Mouse (Mus musculus) neural tube, embryonic 15.5 days (tissue): ENCODE results near the gene Obsl1. TPM values are rescaled to one million over a fixed set of nuclear protein-coding genes. Genes with fewer than 3 reads are reported as not detected.

ENCODE experiments used
- ATAC-seq: fragments of 200-750 bp; cut with Nextera tagmentation; 2 replicates; pipeline ENCODE4 v1.8.0; 2017; ENCODE audit warnings: mild to moderate bottlenecking, moderate TSS enrichment, moderate library complexity; ENCODE audit not compliant: low FRiP score
- H3K27ac ChIP-seq: fragments of 300-500 bp; sonication (generic); replicated peaks from 2 replicates; pipeline ENCODE4 v1.5.1; 2015; ENCODE audit warnings: mild to moderate bottlenecking, inconsistent platforms
- H3K27me3 ChIP-seq: fragments of 300-500 bp; sonication (generic); replicated peaks from 2 replicates; pipeline ENCODE4 v1.6.1; 2015; ENCODE audit warnings: inconsistent platforms
- H3K36me3 ChIP-seq: fragments of 300-500 bp; sonication (generic); 2 replicates; pipeline ENCODE4 v1.6.1; 2015; ENCODE audit warnings: inconsistent platforms
- H3K4me1 ChIP-seq: fragments of 300-500 bp; sonication (generic); 2 replicates; pipeline ENCODE4 v1.6.1; 2015; ENCODE audit warnings: inconsistent platforms
- H3K4me2 ChIP-seq: fragments of 300-500 bp; sonication (generic); 2 replicates; pipeline ENCODE4 v1.6.1; 2015; ENCODE audit warnings: inconsistent platforms, mild to moderate bottlenecking, moderate library complexity
- H3K4me3 ChIP-seq: fragments of 300-500 bp; sonication (generic); replicated peaks from 2 replicates; pipeline ENCODE4 v1.5.1; 2015; ENCODE audit warnings: mild to moderate bottlenecking, inconsistent platforms
- H3K9ac ChIP-seq: fragments of 300-500 bp; sonication (generic); replicated peaks from 2 replicates; pipeline ENCODE4 v1.6.1; 2015; ENCODE audit warnings: mild to moderate bottlenecking, inconsistent platforms
- H3K9me3 ChIP-seq: fragments of 300-500 bp; sonication (generic); replicated peaks from 2 replicates; pipeline ENCODE4 v1.6.1; 2016; ENCODE audit warnings: inconsistent platforms
- WGBS: fragments of 180-500 bp; shearing (Covaris S2); methylation state at CpG from one replicate; pipeline ENCODE4 v1.1.7; 2015; ENCODE audit warnings: mixed read lengths; 5-methylcytosine and 5-hydroxymethylcytosine counted together
- polyA plus RNA-seq: library from polyadenylated mRNA; unstranded; fragments of >200 nt; fragmentation: Nextera tagmentation; extraction: Ambion mirVana; gene quantifications from 2 replicates; pipeline ENCODE4 v1.2.1, GENCODE M21; 2015

Gene Obsl1
- polyA plus RNA-seq: 33.1 and 37.6 TPM in 2 replicates

- H3K4me1 ChIP-seq: peaks cover 37% of the 10 kb centered on the region
- peak within 1 kb of the TSS; percentile 92 for H3K4me2 ChIP-seq
- H3K4me3 ChIP-seq: peak within 1 kb of the TSS; percentile 79
- H3K27ac ChIP-seq: peak within 1 kb of the TSS; percentile 89
- ATAC-seq: peak; percentile 67
- peaks cover 13% of the 10 kb centered on the region for H3K36me3 ChIP-seq
- no peaks in the 10 kb centered on the region for H3K9me3 ChIP-seq
- WGBS: 1% methylated on average over 50 of the region's 65 CpGs
- H3K27me3 ChIP-seq: 0 out of 2 replicates have a peak, but pooled peaks cover 4% of the 10 kb centered on the region
- H3K9ac ChIP-seq: peak within 1 kb of the TSS; percentile 94
Measured at GRCm38 (mm10) chr1:75505956-75506831, at the start of gene Obsl1. Obsl1 (minus strand) TSS chr1:75506452.

DNA sequence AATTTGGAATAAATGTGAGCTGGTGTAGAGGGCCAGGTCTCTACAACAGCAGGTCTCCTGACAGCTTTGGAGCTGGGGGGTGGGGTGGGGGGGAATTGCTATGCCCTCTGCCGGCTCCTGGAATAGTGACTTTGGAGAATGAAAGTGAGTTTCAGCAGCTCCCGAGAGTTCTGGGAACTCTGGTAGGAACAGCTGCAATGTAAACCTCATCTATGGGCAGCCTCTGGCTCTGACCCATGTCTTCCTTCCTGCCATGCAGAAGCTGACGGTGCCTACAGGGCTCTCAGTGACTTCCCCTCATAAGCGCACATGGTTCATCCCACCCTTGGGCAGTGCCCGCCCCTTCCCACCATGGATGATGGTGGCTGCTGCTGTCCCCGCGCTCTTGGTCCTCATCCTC is 49.4 kb upstream of the Obsl1 start:
- Histone ChIP-seq H3K4me3 (no peak overlapping the region), H3K4me2 (no peak overlapping the region), H3K9me3 (no peaks in the 10 kb centered on the region), H3K9ac (no peak overlapping the region), H3K4me1 (peaks cover 11% of the 10 kb centered on the region), H3K27ac (no peak overlapping the region), H3K27me3 (no peaks in the 10 kb centered on the region), H3K36me3 (peaks cover 80% of the 10 kb centered on the region)
- ATAC-seq: no peak
- WGBS: 93% methylated on average over 7 of the region's 7 CpGs

GRCm38 (mm10) chr1:75550586-75550985 is 44.3 kb upstream of the Obsl1 start:
- Histone ChIP-seq H3K4me1 (peaks cover 21% of the 10 kb centered on the region), H3K4me2 (no peak overlapping the region), H3K9ac (no peak overlapping the region), H3K27me3 (no peaks in the 10 kb centered on the region), H3K9me3 (no peaks in the 10 kb centered on the region), H3K27ac (no peak overlapping the region), H3K36me3 (peaks cover 75% of the 10 kb centered on the region), H3K4me3 (no peak overlapping the region)
- WGBS: 88% methylated on average over 15 of the region's 15 CpGs
- ATAC-seq: no peak

GRCm38 (mm10) chr1:75549289-75550279 is 43.3 kb upstream of the Obsl1 start:
- Histone ChIP-seq H3K27ac (no peak overlapping the region), H3K36me3 (peaks cover 66% of the 10 kb centered on the region), H3K4me2 (no peak overlapping the region), H3K4me1 (peaks cover 25% of the 10 kb centered on the region), H3K9me3 (no peaks in the 10 kb centered on the region), H3K27me3 (no peaks in the 10 kb centered on the region), H3K4me3 (no peak overlapping the region), H3K9ac (no peak overlapping the region)
- no peak for ATAC-seq
- WGBS: 88% methylated on average over 17 of the region's 17 CpGs

DNA sequence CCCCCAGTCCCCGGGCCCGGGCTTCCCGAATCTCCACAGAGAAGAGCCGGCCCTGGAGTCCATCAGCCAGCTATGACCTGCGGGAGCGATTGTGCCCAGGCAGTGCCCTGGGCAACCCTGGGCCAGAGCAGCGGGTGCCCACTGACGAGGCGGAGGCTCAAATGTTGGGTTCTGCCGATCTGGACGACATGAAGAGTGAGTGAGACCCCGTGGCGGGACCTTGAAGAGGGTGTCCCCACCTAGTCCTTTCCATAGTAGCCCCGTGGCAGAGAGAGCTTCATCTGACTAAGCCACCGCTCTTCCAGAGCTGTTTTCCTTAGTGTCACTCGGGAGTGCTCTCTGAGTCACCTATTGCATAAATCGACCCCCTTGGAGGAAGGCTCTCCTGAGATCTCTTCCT is 42.6 kb upstream of the Obsl1 start:
- Histone ChIP-seq H3K27ac (no peak overlapping the region), H3K9ac (no peak overlapping the region), H3K36me3 (peaks cover 58% of the 10 kb centered on the region), H3K9me3 (no peaks in the 10 kb centered on the region), H3K4me3 (no peak overlapping the region), H3K27me3 (no peaks in the 10 kb centered on the region), H3K4me2 (no peak overlapping the region), H3K4me1 (peaks cover 25% of the 10 kb centered on the region)
- no peak for ATAC-seq
- WGBS: 94% methylated on average over 17 of the region's 17 CpGs

DNA sequence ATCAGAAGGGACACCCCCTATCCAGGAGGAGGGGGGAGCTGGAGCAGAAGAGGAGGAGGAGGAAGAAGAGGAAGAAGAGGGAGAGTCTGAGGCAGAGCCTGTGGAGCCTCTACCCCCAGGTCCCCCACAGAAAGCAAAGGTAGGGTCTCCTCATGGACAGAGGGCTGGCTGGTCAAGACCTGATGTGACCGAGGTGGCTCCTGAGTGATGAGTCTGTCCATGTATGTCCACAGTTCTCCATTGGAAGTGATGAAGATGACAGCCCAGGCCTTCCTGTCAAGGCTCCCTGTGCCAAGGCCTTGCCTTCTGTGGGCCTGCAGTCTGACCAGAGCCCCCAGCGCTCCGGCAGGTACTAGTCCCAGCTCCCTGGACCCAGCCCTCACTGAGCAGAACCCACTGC is 41.8 kb upstream of the Obsl1 start:
- H3K4me1 ChIP-seq: peaks cover 25% of the 10 kb centered on the region
- peaks cover 50% of the 10 kb centered on the region for H3K36me3 ChIP-seq
- H3K27me3 ChIP-seq: no peaks in the 10 kb centered on the region
- no peak overlapping the region for H3K4me3 ChIP-seq
- ATAC-seq: no peak
- H3K9ac ChIP-seq: no peak overlapping the region
- H3K4me2 ChIP-seq: no peak overlapping the region
- H3K27ac ChIP-seq: no peak overlapping the region
- WGBS: 99% methylated on average over 3 of the region's 3 CpGs
- no peaks in the 10 kb centered on the region for H3K9me3 ChIP-seq

DNA sequence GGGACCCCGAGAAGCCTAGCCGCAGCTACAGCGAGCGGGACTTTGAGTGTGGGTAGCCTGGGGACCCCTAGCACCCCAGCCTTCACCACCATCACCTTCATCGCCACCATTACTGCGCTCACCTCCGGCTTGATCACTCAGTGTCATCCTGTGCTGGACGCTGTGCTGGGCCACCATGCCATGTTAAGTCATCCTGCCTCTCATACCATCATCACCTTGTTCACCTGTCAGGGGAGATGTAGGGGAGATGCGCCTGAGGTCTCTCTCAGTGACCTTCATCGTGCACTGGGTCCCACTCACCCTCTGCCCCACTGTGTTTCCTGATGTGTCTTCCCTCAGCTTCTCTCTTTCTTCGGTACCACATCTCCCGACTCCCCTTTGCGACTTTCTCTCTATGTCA is 41.1 kb upstream of the Obsl1 start:
- no peak for ATAC-seq
- Histone ChIP-seq H3K9ac (no peak overlapping the region), H3K36me3 (peaks cover 43% of the 10 kb centered on the region), H3K4me2 (peak overlapping the region; percentile 77), H3K4me1 (peaks cover 25% of the 10 kb centered on the region), H3K27ac (no peak overlapping the region), H3K27me3 (no peaks in the 10 kb centered on the region), H3K4me3 (peak overlapping the region; percentile 77), H3K9me3 (no peaks in the 10 kb centered on the region)
- 95% methylated on average over 13 of the region's 13 CpGs for WGBS

DNA sequence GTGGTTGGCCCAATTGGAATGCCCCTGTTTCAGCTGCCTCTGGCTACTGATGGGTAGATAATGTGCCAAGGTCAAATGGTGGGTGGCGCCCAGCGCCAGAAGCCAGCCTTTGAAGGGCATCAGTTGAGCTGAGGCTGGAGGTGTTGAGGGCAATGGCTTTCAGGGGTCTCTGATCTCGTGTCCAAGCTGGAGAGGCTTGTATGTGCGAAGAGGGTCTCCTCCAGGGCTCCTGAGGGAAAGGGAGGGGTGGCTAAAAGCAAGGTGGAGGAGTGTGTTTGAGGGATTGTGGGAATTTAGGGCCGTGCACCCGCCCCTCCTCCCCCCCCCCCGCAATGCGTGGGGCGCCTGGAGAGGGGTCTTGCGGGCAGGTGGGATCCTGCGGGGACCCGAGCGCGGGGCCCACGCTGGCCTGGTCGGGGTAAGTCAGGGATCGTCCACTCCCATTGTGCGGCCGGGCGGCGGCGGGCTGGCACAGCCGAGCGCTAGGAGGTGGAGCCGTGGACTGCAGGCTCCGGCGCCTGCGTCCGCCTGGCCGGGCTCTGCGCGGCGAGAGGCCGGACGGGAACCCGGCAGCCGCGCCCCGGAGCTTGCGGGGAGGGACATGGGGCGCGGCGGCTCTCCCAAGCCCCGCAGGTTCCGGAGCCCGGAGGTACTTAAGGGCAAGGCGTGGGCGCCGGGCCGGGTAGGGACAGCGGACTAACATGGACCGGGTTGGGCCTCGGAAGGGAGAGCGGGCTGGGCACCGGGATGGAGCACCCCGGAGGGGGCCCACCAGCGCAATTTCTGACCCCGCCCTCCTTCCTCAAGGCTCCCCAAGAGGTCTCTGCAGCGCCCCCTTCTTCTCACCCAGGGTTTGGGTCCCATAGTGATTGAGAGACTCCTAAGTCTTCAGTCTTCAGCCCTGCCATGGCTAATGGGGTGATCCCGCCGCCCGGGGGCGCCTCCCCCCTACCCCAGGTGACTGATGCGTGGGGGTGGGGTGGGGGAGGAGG is 40.0 kb upstream of the Obsl1 start, which contains the start of gene Slc4a3:
Gene Slc4a3 (plus strand): TSS at position 302 of the 992 bp plus-strand sequence.
- peak within 1 kb of the TSS; percentile 82 for H3K27ac ChIP-seq
- ATAC-seq: peak; percentile 87
- H3K9ac ChIP-seq: peak within 1 kb of the TSS; percentile 89
- WGBS: 1% methylated on average over 59 of the region's 64 CpGs
- no peaks in the 10 kb centered on the region for H3K27me3 ChIP-seq
- H3K4me3 ChIP-seq: peak within 1 kb of the TSS; percentile 77
- peak within 1 kb of the TSS; percentile 77 for H3K4me2 ChIP-seq
- no peaks in the 10 kb centered on the region for H3K9me3 ChIP-seq
- H3K36me3 ChIP-seq: peaks cover 32% of the 10 kb centered on the region
- peaks cover 25% of the 10 kb centered on the region for H3K4me1 ChIP-seq

DNA sequence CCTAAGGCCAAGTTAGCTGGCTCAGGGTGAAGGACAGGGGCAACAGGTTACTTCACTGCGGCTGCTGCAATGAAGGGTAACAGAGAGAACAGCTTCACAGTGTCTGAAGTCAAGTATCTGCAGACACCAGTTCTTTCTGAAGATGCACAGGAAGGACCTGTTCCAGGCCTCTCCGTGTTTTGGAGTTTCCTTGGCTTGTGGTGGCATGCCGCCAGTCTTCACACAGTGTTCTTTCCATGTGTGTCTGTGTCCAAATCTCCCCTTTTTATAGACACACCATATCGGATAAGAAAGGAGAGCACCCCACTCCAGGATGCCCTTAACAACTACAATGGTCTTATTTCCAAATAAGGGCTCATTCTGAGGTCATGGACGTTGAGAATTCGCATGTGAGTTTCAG is 38.1 kb upstream of the Obsl1 start:
- Histone ChIP-seq H3K27ac (no peak overlapping the region), H3K4me2 (no peak overlapping the region), H3K36me3 (peaks cover 14% of the 10 kb centered on the region; the same call in 1 of the 2 replicates), H3K9ac (no peak overlapping the region), H3K27me3 (no peaks in the 10 kb centered on the region), H3K9me3 (no peaks in the 10 kb centered on the region), H3K4me3 (no peak overlapping the region), H3K4me1 (peaks cover 25% of the 10 kb centered on the region)
- no peak for ATAC-seq
- WGBS: 90% methylated on average over 6 of the region's 6 CpGs

- ATAC-seq: no peak
- peaks cover 3% of the 10 kb centered on the region for H3K36me3 ChIP-seq
- 92% methylated on average over 7 of the region's 7 CpGs for WGBS
- no peak overlapping the region for H3K4me2 ChIP-seq
- H3K27ac ChIP-seq: no peak overlapping the region
- H3K4me3 ChIP-seq: no peak overlapping the region
- no peaks in the 10 kb centered on the region for H3K9me3 ChIP-seq
- peaks cover 9% of the 10 kb centered on the region for H3K4me1 ChIP-seq
- H3K27me3 ChIP-seq: no peaks in the 10 kb centered on the region
- H3K9ac ChIP-seq: no peak overlapping the region
Measured at GRCm38 (mm10) chr1:75541496-75541895, 35.2 kb upstream of the Obsl1 start.
